Mouse (Mus musculus): ENCODE data around the gene Mrpl1. TPM values are rescaled to one million over a fixed set of nuclear protein-coding genes. Genes with fewer than 3 reads are reported as not detected.

Gene Mrpl1
- polyA plus RNA-seq, 2 experiments from 2014 or later, result 17.4 to 20.5 TPM

Other genes with a start within 250 kb of the Mrpl1 start
- gene Cnot6l, start 45.3 kb upstream of the Mrpl1 start, polyA plus RNA-seq (2017; shearing (Covaris generic)), result 10 to 100 TPM; 77.2 to 84.4 TPM
- gene Fras1, start 164.5 kb downstream of the Mrpl1 start, polyA plus RNA-seq (2017; shearing (Covaris generic)), result under 1 TPM in 1 of 2 experiments, not detected in 1; 0.22 TPM

Data from activated CD4-positive, CD25-positive, alpha-beta regulatory T cell, adult 4 months (primary cell).